Mouse (Mus musculus) cerebellum, adult 2 months (tissue): ENCODE results near the gene Asmt.

ENCODE experiments used
- CTCF ChIP-seq: fragments of 200-500 bp; IDR thresholded peaks from 2 replicates; pipeline ENCODE4 v1.5.1; 2011; ENCODE audit warnings: low read depth, mild to moderate bottlenecking, control low read depth, low read length, moderate library complexity, borderline replicate concordance; ENCODE audit not compliant: insufficient read depth
- POLR2A ChIP-seq: fragments of 200-500 bp; IDR thresholded peaks from 2 replicates; pipeline ENCODE4 v1.6.1; 2011; ENCODE audit warnings: low read length, control low read depth, borderline replicate concordance; ENCODE audit not compliant: insufficient read depth

DNA sequence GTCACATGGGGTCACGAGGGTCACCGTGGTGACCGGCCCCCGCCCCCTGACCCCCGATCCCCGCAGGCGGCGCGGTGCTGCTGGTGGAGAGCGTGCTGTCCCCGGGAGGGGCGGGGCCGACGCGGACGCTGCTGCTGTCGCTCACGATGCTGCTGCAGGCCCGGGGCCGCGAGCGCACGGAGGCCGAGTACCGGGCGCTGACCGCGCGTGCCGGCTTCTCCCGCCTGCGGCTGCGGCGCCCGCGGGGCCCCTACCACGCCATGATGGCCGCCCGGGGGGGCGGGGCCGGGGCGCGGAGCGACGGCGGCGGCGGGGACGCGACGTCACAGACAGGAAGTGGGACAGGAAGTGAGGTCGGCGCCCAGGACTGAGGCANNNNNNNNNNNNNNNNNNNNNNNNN, 5.2 kb downstream of the Asmt start:
- TF ChIP-seq POLR2A, result no peak
- TF ChIP-seq CTCF, result no peak
